Mouse (Mus musculus): ENCODE data around the gene Ppp1r21. TPM values are rescaled to one million over a fixed set of nuclear protein-coding genes. Genes with fewer than 3 reads are reported as not detected.

Gene Ppp1r21
- total and polyA plus RNA-seq, 3 experiments: 11.1 to 16.2 TPM; not detected in 1

- TF ChIP-seq EP300 (IDR thresholded peaks at IDR 0.05; ENCODE audit: low read depth in 1 of 2, low read length in 2 of 2): no peak
- no peak for TF ChIP-seq MAX (IDR thresholded peaks at IDR 0.05; ENCODE audit: low read length)
Observed at GRCm38 (mm10) chr17:88625350-88625749, 95.4 kb downstream of the Ppp1r21 start (continued).

DNA sequence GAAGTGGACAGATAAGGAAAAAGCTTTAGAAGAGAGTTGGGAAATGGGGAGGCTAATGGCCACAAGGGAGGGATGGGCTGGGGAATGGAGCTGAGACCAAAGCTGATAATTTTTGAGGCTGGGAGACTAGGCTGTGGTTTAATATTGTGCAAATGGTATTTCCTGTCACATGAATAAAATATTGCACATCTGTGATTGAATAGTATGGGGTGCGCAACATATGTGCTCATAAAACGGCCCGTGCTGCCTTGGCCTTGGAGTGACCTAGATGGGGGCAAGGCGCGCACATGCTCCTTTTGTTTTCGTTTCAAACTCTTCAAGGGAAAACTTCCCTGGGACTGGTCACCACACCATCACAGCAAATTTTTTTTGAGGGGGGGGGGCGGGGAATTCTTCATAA lies 96.0 kb downstream of the Ppp1r21 start:
- Histone ChIP-seq H3K79me2 (ENCODE audit: control insufficient read depth, insufficient read depth, low read length, poor library complexity) (no peaks in the 10 kb centered on the region), H3K9ac (ENCODE audit: control insufficient read depth, low read depth, low read length, poor library complexity, severe bottlenecking) (no peak overlapping the region), H3K36me3 (ENCODE audit: control insufficient read depth in 1 of 2, insufficient read depth in 2 of 2, low read length in 2 of 2) (no peaks in the 10 kb centered on the region), H3K9me3 (replicated peaks; ENCODE audit: insufficient read depth, low read length) (no peaks in the 10 kb centered on the region), H3K4me1 (ENCODE audit: control insufficient read depth in 1 of 2, insufficient read depth in 2 of 2, low read length in 2 of 2) (no peaks in the 10 kb centered on the region), H3K27ac (ENCODE audit: control insufficient read depth, low read depth, low read length) (no peak overlapping the region), H3K27me3 (ENCODE audit: control insufficient read depth in 1 of 2, insufficient read depth in 2 of 2, low read length in 2 of 2) (no peaks in the 10 kb centered on the region), H3K4me3 (ENCODE audit: control insufficient read depth in 1 of 2, insufficient read depth in 1 of 2, low read depth in 2 of 2, low read length in 2 of 2) (no peak overlapping the region)
- DNase-seq (ENCODE audit: low read depth, low spot score): no peak
- TF ChIP-seq MYB (IDR thresholded peaks at IDR 0.05; ENCODE audit: low read depth, low read length): no peak
- TF ChIP-seq MAX (IDR thresholded peaks at IDR 0.05; ENCODE audit: low read length): no peak
- no peak for TF ChIP-seq ZKSCAN1 (IDR thresholded peaks at IDR 0.05; ENCODE audit: low read depth, low read length)
- no peak for TF ChIP-seq ZMIZ1 (IDR thresholded peaks at IDR 0.05; ENCODE audit: low read depth, low read length)
- TF ChIP-seq NRF1 (IDR thresholded peaks at IDR 0.05; ENCODE audit: insufficient read depth, low read depth, low read length, poor library complexity, severe bottlenecking): no peak
- no peak for TF ChIP-seq UBTF (IDR thresholded peaks at IDR 0.05; ENCODE audit: borderline replicate concordance, insufficient read depth, low read depth, low read length)
- TF ChIP-seq POLR2AphosphoS2 (IDR thresholded peaks at IDR 0.05; ENCODE audit: low read length): no peak
- TF ChIP-seq CHD1 (IDR thresholded peaks at IDR 0.05; ENCODE audit: low read depth, low read length): no peak
- TF ChIP-seq ZNF384 (IDR thresholded peaks at IDR 0.05; ENCODE audit: low read depth, low read length): no peak
- TF ChIP-seq CTCF (IDR thresholded peaks at IDR 0.05 in 2 of 3, conservative IDR thresholded peaks at IDR 0.05 in 1 of 3; ENCODE audit: control insufficient read depth in 1 of 3, insufficient read depth in 1 of 3, low read depth in 2 of 3, low read length in 3 of 3, poor library complexity in 1 of 3, severe bottlenecking in 1 of 3): no peak
- TF ChIP-seq MXI1 (IDR thresholded peaks at IDR 0.05; ENCODE audit: low read depth, low read length): no peak
- TF ChIP-seq TBP (IDR thresholded peaks at IDR 0.05; ENCODE audit: low read depth, low read length): no peak
- TF ChIP-seq CHD2 (IDR thresholded peaks at IDR 0.05; ENCODE audit: low read length): no peak
- no peak for TF ChIP-seq BHLHE40 (IDR thresholded peaks at IDR 0.05; ENCODE audit: borderline replicate concordance, low read depth, low read length)
- no peak for TF ChIP-seq SIN3A (IDR thresholded peaks at IDR 0.05; ENCODE audit: low read length)
- TF ChIP-seq ETS1 (IDR thresholded peaks at IDR 0.05; ENCODE audit: low read depth, low read length): no peak

GRCm38 (mm10) chr17:88626347-88626811 lies 96.5 kb downstream of the Ppp1r21 start:
- H3K4me3 ChIP-seq (ENCODE audit: control insufficient read depth in 1 of 2, insufficient read depth in 1 of 2, low read depth in 2 of 2, low read length in 2 of 2): no peak overlapping the region
- DNase-seq (ENCODE audit: low read depth, low spot score): no peak
- H3K27me3 ChIP-seq (ENCODE audit: control insufficient read depth in 1 of 2, insufficient read depth in 2 of 2, low read length in 2 of 2): no peaks in the 10 kb centered on the region
- H3K36me3 ChIP-seq (ENCODE audit: control insufficient read depth in 1 of 2, insufficient read depth in 2 of 2, low read length in 2 of 2): no peaks in the 10 kb centered on the region
- no peak overlapping the region for H3K27ac ChIP-seq (ENCODE audit: control insufficient read depth, low read depth, low read length)
- TF ChIP-seq ELF1 (IDR thresholded peaks at IDR 0.05; ENCODE audit: low read depth, low read length) (no peak), TAL1 (IDR thresholded peaks at IDR 0.05; ENCODE audit: low read length) (no peak), NELFE (IDR thresholded peaks at IDR 0.05; ENCODE audit: low read depth, low read length) (no peak), GABPA (IDR thresholded peaks at IDR 0.05; ENCODE audit: low read depth, low read length) (no peak)
- H3K9ac ChIP-seq (ENCODE audit: control insufficient read depth, low read depth, low read length, poor library complexity, severe bottlenecking): no peak overlapping the region
- no peaks in the 10 kb centered on the region for H3K79me2 ChIP-seq (ENCODE audit: control insufficient read depth, insufficient read depth, low read length, poor library complexity)
- no peaks in the 10 kb centered on the region for H3K4me1 ChIP-seq (ENCODE audit: control insufficient read depth in 1 of 2, insufficient read depth in 2 of 2, low read length in 2 of 2)
- no peaks in the 10 kb centered on the region for H3K9me3 ChIP-seq (replicated peaks; ENCODE audit: insufficient read depth, low read length)

Data from MEL (cell line).